Mouse (Mus musculus) testis, adult 2 months (tissue): ENCODE data around the gene Mustn1. TPM values are rescaled to one million over a fixed set of nuclear protein-coding genes. Genes with fewer than 3 reads are reported as not detected.

Experiments used
- H3K27ac ChIP-seq: fragments of 200-500 bp; 2 replicates; pipeline ENCODE4 v1.5.1; 2012; ENCODE audit warnings: low read depth, low read length; ENCODE audit not compliant: control insufficient read depth, insufficient read depth
- H3K27me3 ChIP-seq: fragments of 200-500 bp; 2 replicates; pipeline ENCODE4 v1.6.1; 2012; ENCODE audit warnings: mild to moderate bottlenecking, low read length, moderate library complexity; ENCODE audit not compliant: control insufficient read depth, insufficient read depth
- H3K36me3 ChIP-seq: fragments of 200-500 bp; 2 replicates; pipeline ENCODE4 v1.6.1; 2012; ENCODE audit warnings: mild to moderate bottlenecking, low read length; ENCODE audit not compliant: control insufficient read depth, insufficient read depth
- H3K4me1 ChIP-seq: fragments of 200-500 bp; 2 replicates; pipeline ENCODE4 v1.6.1; 2012; ENCODE audit warnings: low read length; ENCODE audit not compliant: control insufficient read depth, insufficient read depth
- H3K4me3 ChIP-seq: fragments of 200-500 bp; 2 replicates; pipeline ENCODE4 v1.5.1; 2012; ENCODE audit warnings: low read depth, mild to moderate bottlenecking, low read length, moderate library complexity, mixed read lengths; ENCODE audit not compliant: control insufficient read depth
- CTCF ChIP-seq: fragments of 200-500 bp; IDR thresholded peaks from 2 replicates; pipeline ENCODE4 v1.5.1; 2012; ENCODE audit warnings: low read depth, mild to moderate bottlenecking, inconsistent platforms, low read length, moderate library complexity; ENCODE audit not compliant: control insufficient read depth, insufficient read depth, insufficient replicate concordance
- POLR2A ChIP-seq: fragments of 200-500 bp; IDR thresholded peaks from 2 replicates; pipeline ENCODE4 v1.6.1; 2012; ENCODE audit warnings: low read depth, mild to moderate bottlenecking, inconsistent platforms, low read length, moderate library complexity; ENCODE audit not compliant: control insufficient read depth
- polyA plus RNA-seq: library from polyadenylated mRNA; depleted of rRNA; stranded (reverse); fragments of >200 nt; gene quantifications from 2 replicates; pipeline ENCODE4 v1.2.3, GENCODE M21; 2012

Gene Mustn1
- polyA plus RNA-seq, 1 experiment, result 1.3 TPM

- TF ChIP-seq CTCF (no peak), POLR2A (no peak)
- H3K27ac ChIP-seq, result no peak overlapping the region
- H3K4me1 ChIP-seq, result peaks cover 10% of the 10 kb centered on the region
- no peaks in the 10 kb centered on the region for H3K27me3 ChIP-seq
- no peak overlapping the region for H3K4me3 ChIP-seq
- H3K36me3 ChIP-seq, result no peaks in the 10 kb centered on the region
Observed at GRCm38 (mm10) chr14:30874095-30874700, 4.8 kb upstream of the Mustn1 start.

GRCm38 (mm10) chr14:30875130-30875865 is 3.7 kb upstream of the Mustn1 start:
- Histone ChIP-seq H3K27me3 (no peaks in the 10 kb centered on the region), H3K27ac (no peak overlapping the region), H3K4me3 (peak overlapping the region; percentile 28), H3K4me1 (peaks cover 5% of the 10 kb centered on the region), H3K36me3 (no peaks in the 10 kb centered on the region)
- TF ChIP-seq POLR2A (no peak), CTCF (no peak)

GRCm38 (mm10) chr14:30875955-30876354 is 3.0 kb upstream of the Mustn1 start:
- H3K4me1 ChIP-seq, result peaks cover 5% of the 10 kb centered on the region
- TF ChIP-seq POLR2A (no peak), CTCF (no peak)
- H3K4me3 ChIP-seq, result no peak overlapping the region
- no peaks in the 10 kb centered on the region for H3K36me3 ChIP-seq
- no peak overlapping the region for H3K27ac ChIP-seq
- no peaks in the 10 kb centered on the region for H3K27me3 ChIP-seq

GRCm38 (mm10) chr14:30876451-30876850 is 2.5 kb upstream of the Mustn1 start:
- no peak overlapping the region for H3K27ac ChIP-seq
- no peaks in the 10 kb centered on the region for H3K27me3 ChIP-seq
- no peaks in the 10 kb centered on the region for H3K36me3 ChIP-seq
- TF ChIP-seq CTCF, result no peak
- TF ChIP-seq POLR2A, result no peak
- H3K4me3 ChIP-seq, result no peak overlapping the region
- H3K4me1 ChIP-seq, result peaks cover 5% of the 10 kb centered on the region

- H3K36me3 ChIP-seq, result no peaks in the 10 kb centered on the region
- no peak overlapping the region for H3K4me3 ChIP-seq
- H3K4me1 ChIP-seq, result peaks cover 5% of the 10 kb centered on the region
- TF ChIP-seq POLR2A (no peak), CTCF (no peak)
- H3K27me3 ChIP-seq, result no peaks in the 10 kb centered on the region
- no peak overlapping the region for H3K27ac ChIP-seq
Observed at GRCm38 (mm10) chr14:30877827-30878226, 1.2 kb upstream of the Mustn1 start.

GRCm38 (mm10) chr14:30879794-30880193 is 794 bp downstream of the Mustn1 start:
- H3K4me3 ChIP-seq, result no peak overlapping the region
- TF ChIP-seq POLR2A (no peak), CTCF (no peak)
- H3K27me3 ChIP-seq, result no peaks in the 10 kb centered on the region
- peaks cover 5% of the 10 kb centered on the region for H3K4me1 ChIP-seq
- H3K27ac ChIP-seq, result no peak overlapping the region
- H3K36me3 ChIP-seq, result no peaks in the 10 kb centered on the region

- Histone ChIP-seq H3K27me3 (no peaks in the 10 kb centered on the region), H3K36me3 (no peaks in the 10 kb centered on the region), H3K27ac (no peak overlapping the region), H3K4me3 (no peak overlapping the region), H3K4me1 (peaks cover 4% of the 10 kb centered on the region)
- TF ChIP-seq CTCF (no peak), POLR2A (no peak)
Observed at GRCm38 (mm10) chr14:30880251-30880650, 1.3 kb downstream of the Mustn1 start.
